Mouse (Mus musculus): ENCODE measurements around the gene Trnt1. TPM values are rescaled to one million over a fixed set of nuclear protein-coding genes. Genes with fewer than 3 reads are reported as not detected.

The Trnt1 gene
- polyA plus RNA-seq, 1 experiment from 2014 or later = 54.9 TPM

- 96% methylated on average over 10 of the region's 10 CpGs for WGBS
- H3K4me1 ChIP-seq (replicated peaks) = peaks cover 4% of the 10 kb centered on the region
- no peaks in the 10 kb centered on the region for H3K27me3 ChIP-seq (ENCODE audit: insufficient read depth, poor library complexity, severe bottlenecking)
- H3K27ac ChIP-seq = no peak overlapping the region
- no peak overlapping the region for H3K4me3 ChIP-seq
- DNase-seq (ENCODE audit: low spot score) = no peak
- H3K9me3 ChIP-seq = no peaks in the 10 kb centered on the region
- H3K36me3 ChIP-seq = peaks cover 45% of the 10 kb centered on the region
These were observed 24.7 kb downstream of the Trnt1 start for GRCm38 (mm10) chr6:106793621-106794020.

DNA sequence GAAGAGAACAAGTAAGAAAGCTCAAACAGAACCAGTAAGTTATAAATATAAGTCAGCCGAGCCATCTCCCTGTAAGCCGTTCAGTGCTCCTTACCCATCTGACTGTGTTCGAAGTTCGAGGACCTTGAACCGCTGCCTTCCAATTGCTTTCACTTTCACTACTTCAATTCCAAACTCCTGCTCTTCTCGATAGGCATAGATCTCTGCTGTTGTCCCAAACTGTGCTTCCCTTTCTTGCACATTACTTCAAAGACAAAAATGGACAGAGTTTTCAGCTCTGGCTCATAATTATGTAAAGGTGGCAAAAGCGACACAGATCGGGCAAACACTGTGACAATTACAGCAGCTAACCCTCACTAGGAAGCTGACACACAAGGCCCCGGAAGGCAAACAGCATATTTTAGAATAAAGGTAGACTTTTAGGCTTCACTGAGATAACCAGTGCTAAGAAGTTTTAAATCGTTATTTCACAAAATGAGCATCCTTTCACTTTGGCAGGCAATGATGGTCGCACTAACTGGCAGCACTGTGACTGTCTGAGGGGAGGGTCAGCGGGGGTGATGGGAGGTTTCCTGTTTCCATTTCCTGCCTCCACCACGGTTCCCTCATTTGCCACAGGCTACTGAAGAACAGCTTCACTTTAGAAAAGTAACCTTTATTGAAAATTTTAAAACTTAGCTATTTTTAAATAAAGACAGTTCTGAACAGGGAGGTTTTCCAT is 25.3 kb downstream of the Trnt1 start:
- Histone ChIP-seq H3K27ac (no peak overlapping the region), H3K36me3 (peaks cover 44% of the 10 kb centered on the region), H3K4me1 (replicated peaks) (peaks cover 10% of the 10 kb centered on the region), H3K4me3 (no peak overlapping the region), H3K9me3 (no peaks in the 10 kb centered on the region), H3K27me3 (ENCODE audit: insufficient read depth, poor library complexity, severe bottlenecking) (no peaks in the 10 kb centered on the region)
- 91% methylated on average over 13 of the region's 13 CpGs for WGBS
- no peak for DNase-seq (ENCODE audit: low spot score)

DNA sequence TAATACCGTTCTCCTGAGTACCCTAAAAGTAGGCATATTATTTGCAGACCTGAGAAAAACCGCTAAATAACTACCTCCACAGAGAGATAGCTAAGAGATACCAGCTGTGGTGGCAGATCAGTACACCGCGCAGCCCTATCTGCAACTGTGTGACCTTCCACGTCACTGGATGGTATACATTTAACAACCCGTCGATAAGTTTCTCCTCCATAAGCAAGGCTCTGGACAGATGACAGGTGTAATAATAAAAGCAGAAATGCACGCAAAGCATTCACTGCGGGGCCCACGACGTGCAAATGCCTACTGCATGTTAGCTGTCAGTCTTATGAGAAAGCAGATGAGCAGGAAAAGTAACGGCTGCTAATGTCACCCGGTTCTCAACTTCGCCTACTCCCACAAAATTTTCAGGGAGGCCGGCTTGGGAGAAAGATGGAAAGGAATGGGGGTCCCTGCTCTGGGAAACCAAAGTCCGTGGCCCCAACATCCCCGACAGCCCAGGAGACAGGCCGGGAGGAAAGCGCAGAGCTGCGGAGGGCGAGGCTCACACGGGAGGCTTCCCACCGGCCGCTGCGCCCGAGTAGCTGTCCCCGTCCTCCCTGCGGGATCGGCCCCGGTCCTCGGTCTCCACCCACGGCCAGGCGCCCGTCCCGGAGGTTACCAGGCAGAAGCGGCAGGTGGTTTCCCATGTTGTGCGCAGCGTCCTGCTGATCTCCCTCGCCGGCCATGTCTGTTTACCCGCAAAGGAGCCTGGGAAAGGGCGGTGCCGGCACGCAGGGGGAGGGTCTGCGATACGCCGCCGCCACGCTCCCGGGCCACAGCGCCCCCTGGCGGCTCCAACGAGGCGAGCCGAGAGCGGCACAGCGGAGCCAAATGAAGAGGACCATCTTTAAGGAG is 30.7 kb downstream of the Trnt1 start, which contains the start of gene Crbn:
TSS of gene Crbn (minus strand) at position 745 of the 894 bp plus-strand sequence.
- H3K4me3 ChIP-seq = peak within 1 kb of the TSS; percentile 91
- H3K27ac ChIP-seq = peak within 1 kb of the TSS; percentile 91
- no peaks in the 10 kb centered on the region for H3K9me3 ChIP-seq
- peak; percentile 91 for DNase-seq (ENCODE audit: low spot score)
- H3K27me3 ChIP-seq (ENCODE audit: insufficient read depth, poor library complexity, severe bottlenecking) = no peaks in the 10 kb centered on the region
- 2% methylated on average over 57 of the region's 57 CpGs for WGBS
- peaks cover 10% of the 10 kb centered on the region for H3K36me3 ChIP-seq
- peaks cover 12% of the 10 kb centered on the region for H3K4me1 ChIP-seq (replicated peaks)

DNA sequence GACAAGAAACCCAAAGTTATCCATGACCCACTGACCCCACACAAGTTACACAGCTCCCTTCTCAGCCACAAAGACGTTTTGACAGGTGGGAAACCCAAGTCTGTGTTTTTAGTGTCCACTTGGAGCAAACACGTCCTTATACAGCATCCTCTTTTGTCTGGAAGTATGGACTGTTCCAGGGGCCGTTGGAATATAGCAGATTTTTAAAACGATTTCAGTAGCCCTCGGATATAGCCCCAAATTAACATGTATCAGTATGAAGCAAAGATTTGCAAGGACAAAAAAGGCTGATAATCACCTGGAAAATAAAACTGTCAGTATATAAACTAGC is 31.3 kb downstream of the Trnt1 start:
- H3K36me3 ChIP-seq = peaks cover 5% of the 10 kb centered on the region; the same call in 1 of the 2 replicates
- peak overlapping the region; percentile 91 for H3K4me3 ChIP-seq
- no peaks in the 10 kb centered on the region for H3K27me3 ChIP-seq (ENCODE audit: insufficient read depth, poor library complexity, severe bottlenecking)
- WGBS = 59% methylated on average over 5 of the region's 5 CpGs
- DNase-seq (ENCODE audit: low spot score) = no peak
- no peaks in the 10 kb centered on the region for H3K9me3 ChIP-seq
- H3K4me1 ChIP-seq (replicated peaks) = peaks cover 12% of the 10 kb centered on the region
- H3K27ac ChIP-seq = no peak overlapping the region; the same call in 1 of the 2 replicates

DNA sequence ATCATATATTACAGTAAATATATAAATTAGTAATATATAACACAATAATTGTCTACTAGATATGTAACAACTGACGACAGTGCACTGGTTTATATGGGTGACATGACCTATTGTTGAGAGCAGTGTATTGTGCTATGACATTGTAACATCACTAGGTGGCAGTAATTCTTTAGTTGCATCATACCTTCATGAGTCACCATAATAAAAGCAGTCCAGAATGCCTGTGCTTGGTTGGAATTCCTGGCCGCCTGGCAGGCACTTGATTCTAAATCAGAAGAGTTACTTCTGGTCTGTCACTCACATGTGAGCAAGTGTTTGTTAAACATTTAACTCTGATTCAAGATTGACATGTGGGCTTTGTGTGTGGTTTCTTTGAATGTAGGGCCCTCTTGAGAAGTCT is 36.0 kb downstream of the Trnt1 start:
- H3K9me3 ChIP-seq = no peaks in the 10 kb centered on the region
- no peaks in the 10 kb centered on the region for H3K4me1 ChIP-seq (replicated peaks)
- H3K27me3 ChIP-seq (ENCODE audit: insufficient read depth, poor library complexity, severe bottlenecking) = no peaks in the 10 kb centered on the region
- 49% methylated on average over 2 of the region's 2 CpGs for WGBS
- no peaks in the 10 kb centered on the region for H3K36me3 ChIP-seq
- peak; percentile 6 for DNase-seq (ENCODE audit: low spot score)
- H3K27ac ChIP-seq = no peak overlapping the region
- H3K4me3 ChIP-seq = no peak overlapping the region

DNA sequence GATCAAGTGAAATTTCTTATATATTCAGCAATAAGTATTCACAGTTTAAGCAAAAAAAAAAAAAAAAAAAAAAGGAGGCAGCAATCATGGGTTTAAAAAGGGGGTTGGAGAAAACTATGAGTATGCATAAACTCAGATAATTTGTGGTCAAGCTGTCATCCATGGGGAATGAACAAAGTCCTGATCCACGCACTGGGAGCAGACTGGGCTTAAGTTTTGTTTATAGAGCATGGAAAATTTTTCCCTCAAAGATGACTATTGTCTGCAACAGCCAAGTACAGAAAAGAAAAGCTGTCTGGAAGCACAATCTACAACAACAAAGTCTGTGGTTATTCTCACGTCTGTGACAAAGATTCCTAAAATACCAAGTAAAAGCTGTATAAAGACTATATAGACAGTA is 40.2 kb downstream of the Trnt1 start:
- Histone ChIP-seq H3K4me1 (replicated peaks) (no peaks in the 10 kb centered on the region), H3K27me3 (ENCODE audit: insufficient read depth, poor library complexity, severe bottlenecking) (no peaks in the 10 kb centered on the region), H3K9me3 (no peaks in the 10 kb centered on the region), H3K4me3 (no peak overlapping the region), H3K36me3 (no peaks in the 10 kb centered on the region), H3K27ac (no peak overlapping the region)
- no peak for DNase-seq (ENCODE audit: low spot score)
- WGBS = 81% methylated on average over 2 of the region's 2 CpGs

GRCm38 (mm10) chr6:106810686-106811085 is 41.8 kb downstream of the Trnt1 start:
- Histone ChIP-seq H3K27ac (no peak overlapping the region), H3K4me1 (replicated peaks) (no peaks in the 10 kb centered on the region), H3K9me3 (no peaks in the 10 kb centered on the region), H3K36me3 (no peaks in the 10 kb centered on the region), H3K27me3 (ENCODE audit: insufficient read depth, poor library complexity, severe bottlenecking) (no peaks in the 10 kb centered on the region), H3K4me3 (no peak overlapping the region)
- DNase-seq (ENCODE audit: low spot score) = no peak
- 92% methylated on average over 3 of the region's 3 CpGs for WGBS

GRCm38 (mm10) chr6:106819246-106819645 is 50.3 kb downstream of the Trnt1 start:
- Histone ChIP-seq H3K27me3 (ENCODE audit: insufficient read depth, poor library complexity, severe bottlenecking) (no peaks in the 10 kb centered on the region), H3K36me3 (no peaks in the 10 kb centered on the region)

DNA sequence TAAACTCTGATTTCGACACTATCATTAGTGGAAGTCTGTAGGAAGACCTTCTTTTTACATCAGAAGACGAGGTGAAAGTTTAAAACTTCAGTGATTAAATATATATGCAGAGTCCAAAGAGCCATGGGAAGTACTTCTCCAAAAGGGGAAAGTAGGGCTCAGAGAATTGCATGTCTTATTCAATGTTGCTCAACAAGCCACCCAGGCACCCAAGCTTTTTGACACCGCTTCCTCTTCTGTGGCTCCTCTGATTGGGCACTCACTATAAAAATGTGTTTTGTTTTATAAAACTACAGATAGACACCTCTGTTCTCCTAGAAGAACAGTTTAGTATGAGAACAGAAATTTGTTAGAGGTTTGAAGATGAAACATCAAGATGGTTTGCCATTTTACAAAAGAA is 51.0 kb downstream of the Trnt1 start:
- Histone ChIP-seq H3K27ac (no peak overlapping the region), H3K4me1 (replicated peaks) (0 out of 2 replicates have a peak, but pooled peaks cover 2% of the 10 kb centered on the region), H3K9me3 (no peaks in the 10 kb centered on the region), H3K4me3 (no peak overlapping the region), H3K36me3 (no peaks in the 10 kb centered on the region), H3K27me3 (ENCODE audit: insufficient read depth, poor library complexity, severe bottlenecking) (no peaks in the 10 kb centered on the region)
- WGBS = 86% methylated on average over 3 of the region's 3 CpGs
- DNase-seq (ENCODE audit: low spot score) = no peak

More at GRCm38 (mm10) chr6:106819246-106819645, 50.3 kb downstream of the Trnt1 start:
- Histone ChIP-seq H3K9me3 (no peaks in the 10 kb centered on the region), H3K4me1 (replicated peaks) (0 out of 2 replicates have a peak, but pooled peaks cover 2% of the 10 kb centered on the region), H3K4me3 (no peak overlapping the region), H3K27ac (no peak overlapping the region)
- no peak for DNase-seq (ENCODE audit: low spot score)

DNA sequence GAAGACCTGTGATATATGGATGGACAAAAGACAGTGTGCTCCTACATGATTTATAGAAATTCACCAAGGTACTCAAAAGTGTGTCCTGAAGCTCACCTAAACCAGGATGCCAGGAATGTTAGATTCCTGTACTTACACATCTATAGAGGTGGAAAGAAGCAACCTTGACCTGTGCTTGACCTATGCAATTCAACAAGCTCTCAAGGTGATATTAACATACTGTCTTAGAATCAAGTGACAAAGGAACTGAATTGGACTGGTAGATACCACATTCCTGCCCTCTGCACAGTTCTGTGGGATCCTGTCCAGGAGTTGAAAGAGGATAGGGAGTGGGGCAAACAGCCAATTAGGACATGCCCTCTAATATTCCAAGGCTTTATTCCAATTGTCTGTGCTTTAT is 51.6 kb downstream of the Trnt1 start:
- 0 out of 2 replicates have a peak, but pooled peaks cover 2% of the 10 kb centered on the region for H3K4me1 ChIP-seq (replicated peaks)
- no peaks in the 10 kb centered on the region for H3K27me3 ChIP-seq (ENCODE audit: insufficient read depth, poor library complexity, severe bottlenecking)
- no peak for DNase-seq (ENCODE audit: low spot score)
- H3K27ac ChIP-seq = no peak overlapping the region
- H3K9me3 ChIP-seq = no peaks in the 10 kb centered on the region
- no peak overlapping the region for H3K4me3 ChIP-seq
- no peaks in the 10 kb centered on the region for H3K36me3 ChIP-seq

- Histone ChIP-seq H3K4me3 (no peak overlapping the region), H3K4me1 (replicated peaks) (0 out of 2 replicates have a peak, but pooled peaks cover 2% of the 10 kb centered on the region), H3K36me3 (no peaks in the 10 kb centered on the region), H3K27me3 (ENCODE audit: insufficient read depth, poor library complexity, severe bottlenecking) (no peaks in the 10 kb centered on the region), H3K27ac (no peak overlapping the region), H3K9me3 (no peaks in the 10 kb centered on the region)
- DNase-seq (ENCODE audit: low spot score) = peak; percentile 17
- 69% methylated on average over 1 of the region's 1 CpGs for WGBS
These were observed 53.4 kb downstream of the Trnt1 start for GRCm38 (mm10) chr6:106822329-106822728.

All from hindbrain, embryonic 10.5 days (tissue).